Mouse (Mus musculus) subcutaneous adipose tissue, adult 2 months (tissue): Measurements from ENCODE around the gene Prkar2a. TPM values are rescaled to one million over a fixed set of nuclear protein-coding genes. Genes with fewer than 3 reads are reported as not detected.

Experiments
- polyA plus RNA-seq: library from polyadenylated mRNA; depleted of rRNA; stranded (reverse); fragments of >200 nt; gene quantifications from 2 replicates; pipeline ENCODE4 v1.2.3, GENCODE M21; 2012; ENCODE audit warnings: low replicate concordance; rRNA removed

Gene Prkar2a
- polyA plus RNA-seq: 15.6 and 32.7 TPM in 2 replicates

GRCm38 (mm10) chr9:108689106-108689505 is at the start of gene Prkar2a:
Gene Prkar2a (plus strand): TSS chr9:108689314.

GRCm38 (mm10) chr9:108648611-108649560 is 40.2 kb upstream of the Prkar2a start, which contains the start of gene Arih2:
Gene Arih2 (minus strand): TSS chr9:108649386.

GRCm38 (mm10) chr9:108661677-108662612 is 27.2 kb upstream of the Prkar2a start, which contains the start of gene Slc25a20:
Gene Slc25a20 (plus strand): TSS chr9:108662088.

GRCm38 (mm10) chr9:108783548-108784463 is 94.7 kb downstream of the Prkar2a start, which contains the start of gene Ip6k2:
Gene Ip6k2 (plus strand): TSS chr9:108783796.

Other genes starting within 250 kb of the Prkar2a start
- 20.4 and 34.4 TPM in 2 replicates for gene Ccdc71, start 228.8 kb upstream of the Prkar2a start, polyA plus RNA-seq
- 70.2 and 91.7 TPM in 2 replicates for gene Klhdc8b, start 227.7 kb upstream of the Prkar2a start, polyA plus RNA-seq
- 223 and 264 TPM in 2 replicates for gene Lamb2, start 209.6 kb upstream of the Prkar2a start, polyA plus RNA-seq
- 179 and 216 TPM in 2 replicates for gene Usp19, start 198.7 kb upstream of the Prkar2a start, polyA plus RNA-seq
- gene Qars, start 181.6 kb upstream of the Prkar2a start, polyA plus RNA-seq: 172 and 318 TPM in 2 replicates
- gene Qrich1, start 172.5 kb upstream of the Prkar2a start, polyA plus RNA-seq: 93.6 and 129 TPM in 2 replicates
- 48.0 and 173 TPM in 2 replicates for gene Impdh2, start 129.0 kb upstream of the Prkar2a start, polyA plus RNA-seq
- 38.3 and 48.7 TPM in 2 replicates for gene Ndufaf3, start 121.9 kb upstream of the Prkar2a start, polyA plus RNA-seq
- gene Dalrd3, start 119.4 kb upstream of the Prkar2a start, polyA plus RNA-seq: 120 and 203 TPM in 2 replicates
- 41.1 and 162 TPM in 2 replicates for gene Wdr6, start 110.6 kb upstream of the Prkar2a start, polyA plus RNA-seq
- 5.3 and 35.1 TPM in 2 replicates for gene P4htm, start 91.6 kb upstream of the Prkar2a start, polyA plus RNA-seq
- gene Arih2, start 39.9 kb upstream of the Prkar2a start, polyA plus RNA-seq: 35.0 and 41.4 TPM in 2 replicates
- gene Slc25a20, start 27.2 kb upstream of the Prkar2a start, polyA plus RNA-seq: 36.9 and 73.5 TPM in 2 replicates
- 53.3 and 84.8 TPM in 2 replicates for gene Ip6k2, start 94.5 kb downstream of the Prkar2a start, polyA plus RNA-seq
- gene Nckipsd, start 119.1 kb downstream of the Prkar2a start, polyA plus RNA-seq: 25.4 and 31.7 TPM in 2 replicates
- gene Celsr3, start 137.0 kb downstream of the Prkar2a start, polyA plus RNA-seq: 1.4 and 1.5 TPM in 2 replicates
- gene Slc26a6, start 164.0 kb downstream of the Prkar2a start, polyA plus RNA-seq: 26.4 and 31.9 TPM in 2 replicates
- gene Tmem89, start 225.3 kb downstream of the Prkar2a start, polyA plus RNA-seq: 0.13 and 0.49 TPM in 2 replicates
- 604 and 794 TPM in 2 replicates for gene Uqcrc1, start 247.3 kb downstream of the Prkar2a start, polyA plus RNA-seq